In the genomic region with DNA sequence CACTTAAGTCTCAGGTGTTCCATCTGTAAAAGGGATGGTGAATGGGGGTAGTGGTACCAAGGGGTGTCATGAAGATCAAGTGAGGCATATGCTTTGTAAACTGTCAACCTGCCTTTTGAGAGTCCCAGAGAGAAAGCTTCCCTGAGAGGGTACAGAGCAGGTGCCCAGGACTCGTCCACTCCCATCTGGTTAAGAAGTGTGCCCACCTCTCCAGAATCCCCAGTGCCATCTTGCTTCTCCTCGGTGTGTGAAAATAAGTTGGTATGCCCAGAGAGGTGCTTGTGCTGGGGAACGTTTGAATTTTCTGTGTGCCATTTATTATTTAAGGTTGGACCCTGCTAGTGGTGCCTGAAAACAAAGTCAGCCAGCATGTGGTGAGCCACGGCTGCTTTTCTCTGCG, we compare ENCODE assay signal across 8 mouse cellular contexts. TPM values are rescaled to one million over a fixed set of nuclear protein-coding genes. Genes with fewer than 3 reads are reported as not detected.
DNase-seq lines count a peak whose midpoint lies in the region; ATAC-seq lines count a peak whose summit lies in the region.

No protein-coding gene starts in this region.

- no peak overlapping the region for H3K9ac ChIP-seq in liver, embryonic 12.5 days
- H3K9ac ChIP-seq in stomach, embryonic 16.5 days (ENCODE audit: low read length): peak overlapping the region; percentile 90

- peak; percentile 43 for DNase-seq in cerebellum, adult 9-10 months
- no peak for DNase-seq in cerebellum, postnatal 36 days
- DNase-seq in urinary bladder, postnatal 25 days (ENCODE audit: low spot score): no peak
- DNase-seq in embryo, embryonic 11 days: no peak

- H3K36me3 ChIP-seq in megakaryocyte, embryonic 14.5 days (replicated peaks; ENCODE audit: low read length): peaks cover 19% of the 10 kb centered on the region
- H3K36me3 ChIP-seq in liver, embryonic 12.5 days: no peaks in the 10 kb centered on the region
- H3K36me3 ChIP-seq in stomach, embryonic 16.5 days (ENCODE audit: control insufficient read depth, insufficient read depth, low read length): no peaks in the 10 kb centered on the region

- H3K4me2 ChIP-seq in liver, embryonic 12.5 days: peak overlapping the region; percentile 96
- peak overlapping the region; percentile 87 for H3K4me2 ChIP-seq in stomach, embryonic 16.5 days (ENCODE audit: low read depth, low read length)

- ATAC-seq in megakaryocyte, adult 5-6 weeks (ENCODE audit: poor library complexity, severe bottlenecking): no peak
- no peak for ATAC-seq in liver, embryonic 12.5 days
- ATAC-seq in stomach, embryonic 16.5 days (ENCODE audit: insufficient read depth, low FRiP score): no peak

- H3K9me3 ChIP-seq in megakaryocyte, embryonic 14.5 days: no peaks in the 10 kb centered on the region
- no peaks in the 10 kb centered on the region for H3K9me3 ChIP-seq in liver, embryonic 12.5 days (replicated peaks)
- no peaks in the 10 kb centered on the region for H3K9me3 ChIP-seq in stomach, embryonic 16.5 days (replicated peaks; ENCODE audit: control insufficient read depth, low read length)

- peaks cover 77% of the 10 kb centered on the region for H3K4me1 ChIP-seq in megakaryocyte, embryonic 14.5 days
- peaks cover 71% of the 10 kb centered on the region for H3K4me1 ChIP-seq in liver, embryonic 12.5 days
- peaks cover 59% of the 10 kb centered on the region for H3K4me1 ChIP-seq in stomach, embryonic 16.5 days (ENCODE audit: control insufficient read depth, insufficient read depth, low read length)

- no peaks in the 10 kb centered on the region for H3K27me3 ChIP-seq in megakaryocyte, embryonic 14.5 days (replicated peaks)
- H3K27me3 ChIP-seq in liver, embryonic 12.5 days (replicated peaks): peaks cover 11% of the 10 kb centered on the region
- no peaks in the 10 kb centered on the region for H3K27me3 ChIP-seq in stomach, embryonic 16.5 days (ENCODE audit: control insufficient read depth, insufficient read depth, low read length)

- no peak overlapping the region for H3K27ac ChIP-seq in liver, embryonic 12.5 days
- no peak overlapping the region for H3K27ac ChIP-seq in stomach, embryonic 16.5 days (ENCODE audit: low read length)

- 65% methylated on average over 5 of the region's 5 CpGs for WGBS in liver, embryonic 12.5 days (ENCODE audit: insufficient replicate concordance)
- WGBS in stomach, embryonic 16.5 days: 53% methylated on average over 5 of the region's 5 CpGs

- H3K4me3 ChIP-seq in megakaryocyte, embryonic 14.5 days (replicated peaks): peak overlapping the region; percentile 97
- peak overlapping the region; percentile 80 for H3K4me3 ChIP-seq in liver, embryonic 12.5 days
- H3K4me3 ChIP-seq in stomach, embryonic 16.5 days (replicated peaks; ENCODE audit: low read length): peak overlapping the region; percentile 95

RNA-seq across cellular contexts. Expression of gene Myl9, which starts 52.5 kb away (rescaled TPM):
- 143 and 182 TPM in 2 replicates for polyA plus RNA-seq in megakaryocyte, embryonic 14.5 days (2012; ENCODE audit: insufficient read depth, low replicate concordance)
- not detected in 2 replicates for total RNA-seq in megakaryocyte, adult 5-6 weeks (2015)
- not detected in 2 replicates for total RNA-seq in megakaryocyte, adult 5-6 weeks (2017)
- 70.5 and 76.1 TPM in 2 replicates for polyA plus RNA-seq in liver, embryonic 12.5 days (2016; fragmentation: Nextera tagmentation; extraction: Ambion mirVana)
- 1,649 and 1,814 TPM in 2 replicates for polyA plus RNA-seq in stomach, embryonic 16.5 days (2015; fragmentation: Nextera tagmentation; extraction: Ambion mirVana)
